21 mouse cellular contexts compared by ENCODE assay signal in genomic region chr6:77157028-77157427, GRCm38 (mm10).
"Had no signal": no experiment of that assay in that cellular context is flagged by ENCODE, and none has a peak within 500 bp of the region (broad histone marks: within the 10 kb centered on the region; RNA-seq: fewer than 3 reads in every experiment).

No protein-coding gene starts in this region.

- DNase-seq: kidney, adult 8-10 months; kidney, postnatal 10 days; kidney, postnatal 36 days; liver; lung, adult 18-20 months; lung, postnatal 10 days; lung, postnatal 36 days; retina, postnatal 1 day; thymus, adult 18-20 months; thymus, postnatal 14 days; thymus, postnatal 4 days had no signal

- H3K27me3 ChIP-seq: kidney, embryonic 15.5 days; liver, embryonic 12.5 days; liver, embryonic 15.5 days; lung, embryonic 15.5 days; megakaryocyte, embryonic 14.5 days; midbrain, embryonic 13.5 days; neural tube, embryonic 13.5 days had no signal

- H3K27ac ChIP-seq: kidney, embryonic 15.5 days; liver, embryonic 12.5 days; liver, embryonic 15.5 days; lung, embryonic 15.5 days; midbrain, embryonic 10.5 days; midbrain, embryonic 13.5 days; neural tube, embryonic 13.5 days had no signal

- H3K4me3 ChIP-seq: kidney, embryonic 15.5 days; liver, embryonic 12.5 days; liver, embryonic 15.5 days; lung, embryonic 15.5 days; megakaryocyte, embryonic 14.5 days; midbrain, embryonic 10.5 days; midbrain, embryonic 13.5 days; myocyte; neural tube, embryonic 13.5 days had no signal

- ATAC-seq: liver, embryonic 12.5 days; midbrain, embryonic 13.5 days; midbrain, embryonic 16.5 days had no signal

- H3K9ac ChIP-seq: kidney, embryonic 15.5 days; liver, embryonic 12.5 days; liver, embryonic 15.5 days; lung, embryonic 15.5 days; midbrain, embryonic 13.5 days; neural tube, embryonic 13.5 days had no signal

- H3K36me3 ChIP-seq: kidney, embryonic 15.5 days; liver, embryonic 12.5 days; liver, embryonic 15.5 days; lung, embryonic 15.5 days; midbrain, embryonic 10.5 days; midbrain, embryonic 13.5 days; neural tube, embryonic 13.5 days had no signal

- H3K4me1 ChIP-seq: kidney, embryonic 15.5 days; liver, embryonic 12.5 days; liver, embryonic 15.5 days; lung, embryonic 15.5 days; megakaryocyte, embryonic 14.5 days; midbrain, embryonic 10.5 days; midbrain, embryonic 13.5 days; neural tube, embryonic 13.5 days had no signal

- H3K4me2 ChIP-seq: kidney, embryonic 15.5 days; liver, embryonic 12.5 days; liver, embryonic 15.5 days; lung, embryonic 15.5 days; midbrain, embryonic 13.5 days; neural tube, embryonic 13.5 days had no signal

- H3K9me3 ChIP-seq: kidney, embryonic 15.5 days; liver, embryonic 12.5 days; liver, embryonic 15.5 days; lung, embryonic 15.5 days; megakaryocyte, embryonic 14.5 days; midbrain, embryonic 10.5 days; midbrain, embryonic 13.5 days; neural tube, embryonic 13.5 days had no signal
